Mouse (Mus musculus): ENCODE measurements around the gene Smarcd3. TPM values are rescaled to one million over a fixed set of nuclear protein-coding genes. Genes with fewer than 3 reads are reported as not detected.
"Not testable (repeated sequence)": the region's sequence is repeated elsewhere in the genome, so short reads cannot be mapped to it uniquely, and the experiment has no call there.

The Smarcd3 gene
- total RNA-seq, 2 experiments from 2014 or later, result not detected

GRCm38 (mm10) chr5:24578109-24578963 lies 45.9 kb downstream of the Smarcd3 start:
- ATAC-seq (replicated peaks; ENCODE audit: low FRiP score, poor library complexity, severe bottlenecking), result no peak

GRCm38 (mm10) chr5:24577183-24577929 lies 46.9 kb downstream of the Smarcd3 start, which contains the start of gene Abcf2:
TSS of gene Abcf2 (minus strand) at chr5:24577467.
- ATAC-seq (replicated peaks; ENCODE audit: low FRiP score, poor library complexity, severe bottlenecking), result peak; percentile 97

GRCm38 (mm10) chr5:24576801-24577182 lies 47.4 kb downstream of the Smarcd3 start:
- ATAC-seq (replicated peaks; ENCODE audit: low FRiP score, poor library complexity, severe bottlenecking), result peak; percentile 36

GRCm38 (mm10) chr5:24575948-24576347 lies 48.3 kb downstream of the Smarcd3 start:
- no peak for ATAC-seq (replicated peaks; ENCODE audit: low FRiP score, poor library complexity, severe bottlenecking)

- no peak for ATAC-seq (replicated peaks; ENCODE audit: low FRiP score, poor library complexity, severe bottlenecking)
Observed at GRCm38 (mm10) chr5:24556709-24557108, 67.5 kb downstream of the Smarcd3 start, which contains the start of gene 4931409K22Rik. TSS of gene 4931409K22Rik (minus strand) at chr5:24556809.

- ATAC-seq (replicated peaks; ENCODE audit: low FRiP score, poor library complexity, severe bottlenecking), result not testable (repeated sequence)
Observed at GRCm38 (mm10) chr5:24555335-24555734, 68.9 kb downstream of the Smarcd3 start.

- ATAC-seq (replicated peaks; ENCODE audit: low FRiP score, poor library complexity, severe bottlenecking), result no peak
Observed at GRCm38 (mm10) chr5:24553621-24554244, 70.5 kb downstream of the Smarcd3 start.

GRCm38 (mm10) chr5:24551317-24551688 lies 72.9 kb downstream of the Smarcd3 start:
- no peak for ATAC-seq (replicated peaks; ENCODE audit: low FRiP score, poor library complexity, severe bottlenecking)

- ATAC-seq (replicated peaks; ENCODE audit: low FRiP score, poor library complexity, severe bottlenecking), result no peak
Observed at GRCm38 (mm10) chr5:24550598-24551316, 73.5 kb downstream of the Smarcd3 start.

GRCm38 (mm10) chr5:24542643-24543042 lies 81.6 kb downstream of the Smarcd3 start:
- ATAC-seq (replicated peaks; ENCODE audit: low FRiP score, poor library complexity, severe bottlenecking), result no peak

GRCm38 (mm10) chr5:24541144-24541569 lies 83.1 kb downstream of the Smarcd3 start:
- no peak for ATAC-seq (replicated peaks; ENCODE audit: low FRiP score, poor library complexity, severe bottlenecking)

Other genes starting within 250 kb of the Smarcd3 start
- gene Atg9b, start 232.3 kb downstream of the Smarcd3 start, total RNA-seq (2015; ENCODE audit: low replicate concordance), result not detected in 2 replicates
- not detected in 2 replicates for gene Atg9b, start 232.3 kb downstream of the Smarcd3 start, total RNA-seq (2017; ENCODE audit: low replicate concordance)
- 11.3 and 22.7 TPM in 2 replicates for gene Abcb8, start 230.7 kb downstream of the Smarcd3 start, total RNA-seq (2015; ENCODE audit: low replicate concordance)
- gene Abcb8, start 230.7 kb downstream of the Smarcd3 start, total RNA-seq (2017; ENCODE audit: low replicate concordance), result 2.9 and 5.5 TPM in 2 replicates
- not detected in 2 replicates for gene Asic3, start 211.0 kb downstream of the Smarcd3 start, total RNA-seq (2015; ENCODE audit: low replicate concordance)
- gene Asic3, start 211.0 kb downstream of the Smarcd3 start, total RNA-seq (2017; ENCODE audit: low replicate concordance), result 1.3 TPM in 1 of 2 replicates, not detected in the other
- gene Cdk5, start 200.9 kb downstream of the Smarcd3 start, total RNA-seq (2015; ENCODE audit: low replicate concordance), result 0.58 and 4.2 TPM in 2 replicates
- gene Cdk5, start 200.9 kb downstream of the Smarcd3 start, total RNA-seq (2017; ENCODE audit: low replicate concordance), result 2.5 and 3.5 TPM in 2 replicates
- 1.7 and 16.1 TPM in 2 replicates for gene Slc4a2, start 200.6 kb downstream of the Smarcd3 start, total RNA-seq (2015; ENCODE audit: low replicate concordance)
- 6.3 and 15.9 TPM in 2 replicates for gene Slc4a2, start 200.6 kb downstream of the Smarcd3 start, total RNA-seq (2017; ENCODE audit: low replicate concordance)
- 9.2 and 25.1 TPM in 2 replicates for gene Fastk, start 179.1 kb downstream of the Smarcd3 start, total RNA-seq (2015; ENCODE audit: low replicate concordance)
- 4.3 and 9.1 TPM in 2 replicates for gene Fastk, start 179.1 kb downstream of the Smarcd3 start, total RNA-seq (2017; ENCODE audit: low replicate concordance)
- 2.9 and 3.7 TPM in 2 replicates for gene Tmub1, start 176.6 kb downstream of the Smarcd3 start, total RNA-seq (2015; ENCODE audit: low replicate concordance)
- gene Tmub1, start 176.6 kb downstream of the Smarcd3 start, total RNA-seq (2017; ENCODE audit: low replicate concordance), result 2.0 and 4.3 TPM in 2 replicates
- gene Agap3, start 172.2 kb downstream of the Smarcd3 start, total RNA-seq (2015; ENCODE audit: low replicate concordance), result 1.0 and 3.5 TPM in 2 replicates
- gene Agap3, start 172.2 kb downstream of the Smarcd3 start, total RNA-seq (2017; ENCODE audit: low replicate concordance), result 10.5 and 14.5 TPM in 2 replicates
- not detected in 2 replicates for gene Gbx1, start 97.2 kb downstream of the Smarcd3 start, total RNA-seq (2015; ENCODE audit: low replicate concordance)
- not detected in 2 replicates for gene Gbx1, start 97.2 kb downstream of the Smarcd3 start, total RNA-seq (2017; ENCODE audit: low replicate concordance)
- gene Asb10, start 83.4 kb downstream of the Smarcd3 start, total RNA-seq (2015; ENCODE audit: low replicate concordance), result not detected in 2 replicates
- gene Asb10, start 83.4 kb downstream of the Smarcd3 start, total RNA-seq (2017; ENCODE audit: low replicate concordance), result 0.14 TPM in 1 of 2 replicates, not detected in the other
- gene 4931409K22Rik, start 67.6 kb downstream of the Smarcd3 start, total RNA-seq (2015; ENCODE audit: low replicate concordance), result not detected in 2 replicates
- gene 4931409K22Rik, start 67.6 kb downstream of the Smarcd3 start, total RNA-seq (2017; ENCODE audit: low replicate concordance), result not detected in 2 replicates
- gene Abcf2, start 46.9 kb downstream of the Smarcd3 start, total RNA-seq (2015; ENCODE audit: low replicate concordance), result 7.1 and 9.8 TPM in 2 replicates
- gene Abcf2, start 46.9 kb downstream of the Smarcd3 start, total RNA-seq (2017; ENCODE audit: low replicate concordance), result 17.4 and 22.3 TPM in 2 replicates
- gene Chpf2, start 37.7 kb downstream of the Smarcd3 start, total RNA-seq (2015; ENCODE audit: low replicate concordance), result 0.96 and 1.3 TPM in 2 replicates
- gene Chpf2, start 37.7 kb downstream of the Smarcd3 start, total RNA-seq (2017; ENCODE audit: low replicate concordance), result 1.6 and 3.6 TPM in 2 replicates
- gene Nub1, start 61.1 kb upstream of the Smarcd3 start, total RNA-seq (2015; ENCODE audit: low replicate concordance), result 17.7 and 23.6 TPM in 2 replicates
- 41.7 and 52.3 TPM in 2 replicates for gene Nub1, start 61.1 kb upstream of the Smarcd3 start, total RNA-seq (2017; ENCODE audit: low replicate concordance)
- not detected in 2 replicates for gene Wdr86, start 106.3 kb upstream of the Smarcd3 start, total RNA-seq (2015; ENCODE audit: low replicate concordance)
- not detected in 2 replicates for gene Wdr86, start 106.3 kb upstream of the Smarcd3 start, total RNA-seq (2017; ENCODE audit: low replicate concordance)
- not detected in 2 replicates for gene Crygn, start 133.6 kb upstream of the Smarcd3 start, total RNA-seq (2015; ENCODE audit: low replicate concordance)
- gene Crygn, start 133.6 kb upstream of the Smarcd3 start, total RNA-seq (2017; ENCODE audit: low replicate concordance), result not detected in 2 replicates
- 41.8 and 47.7 TPM in 2 replicates for gene Rheb, start 218.2 kb upstream of the Smarcd3 start, total RNA-seq (2015; ENCODE audit: low replicate concordance)
- 13.9 and 33.6 TPM in 2 replicates for gene Rheb, start 218.2 kb upstream of the Smarcd3 start, total RNA-seq (2017; ENCODE audit: low replicate concordance)

Data from erythroblast, adult 5-6 weeks (primary cell).